Mouse (Mus musculus) layer of hippocampus, adult 11-12 months (tissue): ENCODE results near the gene Adcy2.

Source experiments
- DNase-seq: peaks from one replicate; pipeline ENCODE4 v3.0.0; 2022; ENCODE audit warnings: low spot score

The Adcy2 gene

DNA sequence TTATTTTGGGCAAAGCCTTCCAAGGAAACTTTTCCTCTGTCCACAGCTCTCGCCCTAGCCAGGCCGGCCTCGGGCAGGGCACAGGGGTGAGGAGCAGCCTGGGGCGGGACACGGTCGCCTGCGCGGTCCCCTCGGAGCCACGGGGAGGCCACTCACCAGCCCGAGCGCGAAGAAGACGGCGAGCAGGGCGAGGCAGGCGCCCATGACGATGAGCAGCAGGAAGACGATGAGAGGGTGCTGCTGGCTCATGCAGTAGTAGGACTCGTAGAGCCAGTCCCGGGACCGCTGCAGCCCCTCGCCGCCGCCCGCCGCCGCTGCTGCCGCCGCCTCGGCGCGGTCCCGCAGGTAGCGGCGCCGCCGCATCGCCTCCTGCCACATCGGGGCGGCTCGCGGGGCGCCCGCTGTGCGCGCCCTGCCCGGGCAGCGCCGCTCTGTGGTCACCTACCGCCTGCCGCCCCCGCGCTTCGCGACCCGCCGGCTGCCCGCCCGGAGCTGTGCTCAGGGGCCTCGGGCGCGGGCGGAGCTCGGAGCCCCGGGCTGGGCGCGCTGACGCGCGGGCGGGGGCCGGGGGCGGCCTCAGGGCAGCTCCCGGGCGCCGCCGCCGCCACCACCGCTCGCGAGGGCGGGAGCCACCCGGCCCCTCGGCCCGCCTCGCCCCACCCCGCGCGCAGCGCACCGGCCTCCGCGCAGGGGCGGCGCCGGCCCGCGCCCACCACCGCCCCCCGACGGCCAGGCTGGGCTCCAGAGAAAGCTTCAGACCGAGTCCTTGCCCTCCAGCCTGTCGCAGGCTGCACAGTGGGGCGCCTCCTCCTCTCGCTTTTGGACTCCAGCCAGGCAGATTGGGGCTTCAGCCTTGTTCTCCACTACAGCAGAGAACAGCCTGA, at the start of gene Adcy2:
Gene Adcy2, minus strand, starts transcription at position 624 of the 884 bp plus-strand sequence.
- DNase-seq = peak; percentile 65

DNA sequence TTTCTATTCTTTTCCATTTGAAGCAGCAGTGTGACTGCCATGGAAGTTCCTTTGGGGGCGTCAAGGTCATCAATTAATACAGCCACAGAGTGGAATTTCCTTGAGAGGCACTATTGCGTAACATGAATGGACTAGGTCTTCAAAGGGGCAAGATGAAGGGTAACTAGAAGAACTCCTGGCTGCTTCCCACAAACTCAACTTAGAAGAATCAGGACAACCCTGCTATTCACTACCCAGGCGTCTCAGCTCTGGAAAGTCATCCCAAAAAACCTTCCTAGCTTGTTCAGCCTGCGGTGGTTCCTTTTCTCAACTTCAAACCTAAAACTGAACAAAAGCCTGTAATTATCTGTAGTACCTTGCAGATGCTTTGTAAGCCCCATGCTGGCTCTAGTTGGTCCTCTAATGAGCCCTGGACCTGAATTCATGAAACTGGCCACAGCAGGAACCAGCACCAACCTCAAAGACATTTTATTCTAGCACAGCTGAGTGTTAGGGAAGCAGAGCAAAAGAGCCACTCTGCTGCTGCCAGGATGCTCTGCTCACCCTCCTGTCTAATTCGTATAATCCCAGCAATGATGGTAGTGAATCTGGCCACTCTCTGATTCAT, 37.8 kb upstream of the Adcy2 start:
- DNase-seq = peak; percentile 11

DNA sequence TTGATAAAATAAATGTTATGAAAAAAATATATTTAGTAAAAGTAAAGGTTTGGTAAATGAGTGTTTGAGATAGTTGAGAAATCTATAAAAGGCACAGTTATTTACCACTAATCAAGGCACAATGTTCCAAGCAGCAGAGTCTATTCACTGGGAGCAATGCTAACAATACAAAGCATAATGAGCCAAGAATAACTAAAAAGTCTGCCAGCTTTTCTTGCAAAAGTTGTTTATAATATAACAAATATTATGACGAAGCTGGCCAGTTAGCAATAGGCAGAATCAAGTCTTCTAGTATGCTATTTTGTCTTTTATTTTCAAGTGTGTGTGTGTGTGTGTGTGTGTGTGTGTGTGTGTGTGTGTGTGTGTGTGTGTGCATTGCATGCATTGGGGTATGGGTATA, 35.3 kb upstream of the Adcy2 start:
- DNase-seq = no peak

DNA sequence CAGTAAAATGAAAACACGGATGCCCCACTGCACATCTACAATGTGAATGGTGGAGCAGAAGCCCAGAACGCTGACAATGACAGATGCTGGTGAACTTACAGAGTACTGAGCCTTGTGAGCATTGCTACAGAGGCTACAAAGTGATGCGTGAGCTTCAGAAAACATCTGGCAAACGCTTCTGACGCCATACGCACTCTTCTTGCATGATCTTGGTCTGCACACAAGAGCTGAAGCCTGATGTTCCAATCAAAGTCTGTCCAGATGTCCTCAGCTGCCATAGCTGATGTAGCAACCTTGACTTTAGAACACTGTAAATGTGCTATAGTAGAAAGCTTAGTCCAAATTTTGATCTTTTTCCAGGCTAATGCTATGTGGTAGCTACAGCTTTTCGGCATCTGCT, 34.2 kb upstream of the Adcy2 start:
- DNase-seq = no peak

DNA sequence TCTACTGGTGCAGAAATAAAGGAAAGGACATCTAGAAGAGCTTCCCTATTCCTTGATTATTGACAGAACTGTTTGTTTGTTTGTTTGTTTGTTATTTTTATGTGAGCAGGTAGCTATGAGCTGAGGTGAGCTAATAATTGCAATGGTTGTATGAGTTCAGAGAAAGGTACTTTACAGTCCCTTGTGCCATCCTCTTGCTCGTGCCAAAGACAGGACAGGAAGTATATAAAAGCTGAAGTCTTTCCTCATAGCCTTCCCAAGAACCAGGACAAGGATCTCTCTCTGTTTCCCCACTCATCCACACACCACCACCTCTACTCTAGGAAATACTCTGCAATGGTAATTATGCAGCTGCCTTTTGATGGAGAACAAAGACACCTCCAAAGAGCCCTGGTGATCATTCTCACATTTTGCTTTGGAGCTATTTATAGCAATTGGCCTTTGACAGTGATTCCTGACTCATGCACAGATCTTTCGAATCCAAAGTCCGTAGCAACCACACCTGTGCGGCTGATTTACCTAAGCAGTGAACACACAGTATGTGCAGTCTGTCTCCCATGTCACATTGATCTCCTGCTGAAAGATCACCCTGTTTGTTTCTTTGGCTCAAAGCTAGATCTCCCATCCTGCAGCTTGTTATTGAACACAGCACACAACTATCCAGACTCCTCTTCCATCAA, 29.9 kb upstream of the Adcy2 start:
- no peak for DNase-seq

DNA sequence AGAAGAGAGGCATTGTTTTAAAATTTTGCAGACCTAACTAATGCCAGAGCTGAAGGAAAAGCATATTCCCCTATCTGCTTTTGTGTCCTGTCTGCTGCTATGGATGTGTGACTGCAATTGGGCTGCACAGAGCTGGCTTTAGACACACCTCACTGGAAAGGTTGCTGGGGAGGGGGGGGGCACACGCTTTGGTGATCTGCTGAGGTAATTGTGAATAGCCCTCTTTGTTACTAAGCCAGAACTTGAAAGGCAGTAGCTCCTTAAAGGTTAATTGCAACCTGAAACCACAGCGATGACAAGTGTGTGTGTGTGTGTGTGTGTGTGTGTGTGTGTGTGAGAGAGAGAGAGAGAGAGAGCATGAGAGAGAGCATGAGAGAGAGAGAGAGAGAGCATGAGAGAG, 25.6 kb upstream of the Adcy2 start:
- no peak for DNase-seq

DNA sequence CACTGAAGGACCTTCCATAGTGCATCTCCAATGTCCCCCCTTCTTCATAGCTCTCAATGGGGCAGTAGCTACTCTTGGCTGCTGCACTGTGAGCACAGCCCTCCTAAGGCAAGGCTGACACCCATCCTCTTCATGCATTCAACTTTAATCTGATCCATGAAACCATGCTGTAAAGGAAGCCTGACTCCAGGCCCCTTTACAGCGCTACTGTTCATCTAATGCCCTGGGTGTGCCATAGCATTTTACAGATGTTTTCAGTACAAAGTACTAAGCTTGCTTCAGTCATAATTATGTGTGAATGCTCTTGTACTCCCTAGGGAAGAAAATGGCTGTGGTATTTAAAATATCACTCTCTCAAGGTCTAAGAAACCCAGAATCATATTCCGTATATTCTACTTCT, 23.9 kb upstream of the Adcy2 start:
- no peak for DNase-seq

DNA sequence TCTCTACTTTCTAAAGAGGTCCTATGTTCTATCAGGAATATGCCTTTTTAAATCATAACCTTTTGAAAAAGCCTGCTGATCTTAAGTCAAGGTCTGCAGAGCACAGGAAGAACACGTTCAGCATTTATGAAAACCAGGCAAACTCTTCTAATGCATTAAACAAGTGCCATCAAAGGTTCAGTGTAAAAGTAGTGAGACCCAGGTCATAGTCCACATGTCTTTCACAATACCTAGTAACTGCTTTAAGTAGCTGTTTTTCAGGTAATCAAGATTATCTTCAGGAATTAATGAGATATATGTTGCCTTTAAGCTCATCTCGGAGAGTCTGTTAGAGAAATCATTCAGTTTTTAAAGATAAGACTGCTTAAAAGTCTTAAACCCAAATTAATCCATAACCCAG, 21.2 kb upstream of the Adcy2 start:
- no peak for DNase-seq

DNA sequence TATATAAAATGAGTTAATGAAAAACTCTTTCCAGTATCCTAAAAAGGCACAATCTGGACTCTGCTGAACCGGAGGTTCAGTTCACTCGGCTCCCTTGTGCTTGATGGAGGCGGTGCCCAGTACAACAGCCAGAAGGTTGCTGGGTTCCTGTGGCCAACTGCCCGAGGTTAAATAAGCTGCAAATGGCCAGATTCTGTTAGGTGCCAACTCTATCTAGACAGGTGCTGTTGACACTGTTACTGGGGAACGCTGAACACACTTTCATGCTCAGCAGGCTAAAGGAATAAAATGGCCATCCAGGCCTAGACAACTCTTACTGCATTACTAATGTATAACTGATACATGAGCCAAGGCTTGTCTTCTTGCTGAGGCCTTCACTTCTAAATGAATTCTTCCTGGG, 7.6 kb upstream of the Adcy2 start:
- DNase-seq = no peak

DNA sequence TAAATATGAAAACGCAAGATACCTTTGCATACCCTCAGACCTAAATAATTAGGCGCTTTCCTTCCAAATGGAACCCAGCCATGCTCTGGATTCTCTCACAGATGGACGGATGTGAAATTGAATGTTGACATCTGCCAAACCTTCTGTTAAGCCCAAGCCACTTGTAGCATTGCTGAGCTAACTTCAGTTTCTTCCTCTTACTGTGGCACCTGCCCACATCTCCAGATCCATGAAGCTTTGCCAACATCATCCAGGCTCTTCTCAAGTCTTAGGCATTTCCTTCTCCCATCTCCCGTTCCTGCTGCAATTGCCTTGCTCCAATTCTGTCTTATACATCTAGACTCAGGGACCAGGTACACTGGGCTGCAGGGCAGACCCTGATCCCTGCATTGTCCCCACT, 6.8 kb upstream of the Adcy2 start:
- peak; percentile 44 for DNase-seq

DNA sequence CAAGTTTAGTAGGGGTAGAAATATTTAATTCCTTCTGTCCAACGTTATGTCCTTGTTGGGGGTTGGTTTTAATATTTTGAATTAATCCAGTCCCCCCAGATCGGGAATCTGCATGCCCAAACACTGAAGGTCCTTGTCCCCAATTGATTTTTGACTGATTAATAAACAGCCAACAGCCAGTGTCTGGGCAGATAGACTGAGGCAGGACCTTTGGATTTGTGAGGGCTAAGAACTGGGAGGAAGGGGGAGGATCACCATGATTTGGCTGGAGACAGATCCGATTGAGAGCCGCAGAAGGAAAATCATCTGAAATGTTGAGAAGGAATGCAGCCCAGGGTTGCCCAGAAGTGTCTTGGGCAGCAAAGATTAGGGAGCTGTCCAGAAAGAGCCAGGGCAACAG, 5.1 kb upstream of the Adcy2 start:
- DNase-seq = no peak

DNA sequence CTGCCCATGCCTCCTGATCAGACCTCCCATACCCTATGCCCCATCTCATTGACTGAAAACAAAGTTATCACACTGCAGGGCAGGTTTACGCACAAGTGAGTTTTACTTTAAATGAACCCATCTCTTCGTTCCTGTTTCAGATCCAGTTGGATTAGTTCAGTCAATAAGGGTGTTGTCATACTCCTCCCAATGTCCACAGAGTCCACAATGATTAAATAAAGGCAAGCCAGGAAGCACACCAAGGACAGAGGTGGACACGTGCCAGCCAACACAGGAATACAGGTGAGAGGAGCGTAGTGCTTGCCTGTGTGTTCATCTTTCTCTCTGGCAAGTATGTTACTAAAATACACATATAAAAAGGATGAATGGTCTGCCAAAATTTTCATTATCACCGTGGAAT, 3.3 kb upstream of the Adcy2 start:
- DNase-seq = no peak

DNA sequence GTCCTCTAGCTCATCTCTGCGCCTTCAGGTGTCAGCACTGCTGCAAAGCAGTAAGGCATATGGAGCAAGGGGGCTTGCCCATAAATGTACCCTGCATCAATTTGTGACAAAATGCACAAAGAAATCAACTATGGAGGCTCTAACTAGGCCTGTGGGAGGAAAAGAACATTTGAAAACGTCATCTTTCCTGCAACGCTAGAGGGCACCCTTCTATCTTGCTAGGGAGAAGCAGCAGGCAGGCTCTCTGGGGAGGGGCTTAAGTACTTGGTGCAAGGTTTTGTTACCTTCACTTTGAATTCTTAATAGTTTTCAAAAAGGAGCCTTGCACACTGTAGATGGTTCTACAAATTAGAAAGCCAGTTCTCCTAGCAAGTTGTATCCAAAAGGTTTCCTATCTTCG, 2.8 kb upstream of the Adcy2 start:
- DNase-seq = peak; percentile 74

DNA sequence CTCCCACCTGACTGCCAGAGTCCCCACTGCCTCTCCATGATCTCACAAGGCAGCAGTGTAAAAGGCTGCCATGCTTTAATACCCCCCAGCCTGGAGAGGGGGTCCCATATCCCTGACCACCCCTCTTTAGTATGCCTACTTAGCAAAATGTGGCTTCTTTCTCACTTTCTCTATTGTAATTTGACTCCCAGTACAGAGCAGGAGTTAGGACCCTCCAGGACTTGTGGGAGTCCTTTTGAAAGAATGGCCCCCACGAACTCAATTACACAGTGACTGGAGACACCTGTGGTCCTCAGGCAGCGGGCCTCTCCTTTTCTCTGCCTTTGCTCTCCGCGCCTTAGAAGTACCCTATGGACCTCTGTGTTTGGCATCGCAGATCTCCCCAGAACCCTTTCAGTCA, 485 bp upstream of the Adcy2 start:
- no peak for DNase-seq

DNA sequence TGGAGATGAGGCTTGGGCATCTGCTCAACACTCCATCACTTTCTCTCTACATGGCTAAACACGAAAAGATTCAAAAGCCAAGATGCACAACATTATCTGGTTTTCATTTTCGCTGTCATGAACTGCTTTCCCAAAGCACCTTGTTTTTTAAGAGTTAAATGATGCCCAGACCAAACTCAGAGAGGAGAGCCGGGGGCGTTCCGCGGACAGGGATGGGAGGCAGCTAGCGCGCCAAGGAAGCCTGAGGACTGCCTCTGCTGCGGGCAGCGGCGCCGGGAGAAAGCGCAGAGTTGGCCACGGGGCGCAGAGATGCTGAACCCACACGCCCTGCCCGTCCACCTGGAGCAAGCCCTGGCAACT, 803 bp downstream of the Adcy2 start:
- no peak for DNase-seq

DNA sequence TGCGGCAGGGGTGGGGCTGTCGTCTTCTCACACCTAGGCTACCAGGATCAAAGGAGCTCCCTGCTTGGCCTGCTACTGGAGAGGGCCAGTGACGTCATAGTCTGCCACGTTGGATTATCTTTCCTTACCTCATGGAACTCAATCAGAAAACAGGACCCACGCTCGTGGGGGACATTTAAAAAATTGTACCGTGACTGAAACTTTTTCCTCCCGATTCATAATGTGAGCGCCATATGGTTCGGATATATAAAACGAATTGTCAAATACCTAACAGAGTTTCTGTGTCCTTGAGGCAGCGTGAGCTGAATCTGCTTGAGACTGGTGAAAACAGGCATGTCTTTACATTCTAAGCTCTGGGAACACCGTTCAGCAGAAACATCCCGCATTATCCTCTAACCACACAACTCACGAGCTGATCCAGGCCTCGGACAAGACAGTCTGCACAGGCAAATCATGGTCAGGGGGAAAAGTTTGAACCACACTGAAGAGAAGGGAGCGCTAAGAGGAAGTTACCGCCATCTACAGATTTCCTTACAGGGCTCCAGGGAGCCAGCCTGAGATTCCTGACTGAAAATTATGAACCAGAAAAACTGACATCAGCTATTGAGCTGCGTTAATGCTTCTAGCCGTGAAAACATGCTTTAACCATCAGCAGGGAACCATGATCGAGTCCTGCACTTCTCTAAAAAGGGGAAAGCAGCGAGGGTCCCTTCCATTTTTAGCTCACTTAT, 1.4 kb downstream of the Adcy2 start:
- peak; percentile 30 for DNase-seq

DNA sequence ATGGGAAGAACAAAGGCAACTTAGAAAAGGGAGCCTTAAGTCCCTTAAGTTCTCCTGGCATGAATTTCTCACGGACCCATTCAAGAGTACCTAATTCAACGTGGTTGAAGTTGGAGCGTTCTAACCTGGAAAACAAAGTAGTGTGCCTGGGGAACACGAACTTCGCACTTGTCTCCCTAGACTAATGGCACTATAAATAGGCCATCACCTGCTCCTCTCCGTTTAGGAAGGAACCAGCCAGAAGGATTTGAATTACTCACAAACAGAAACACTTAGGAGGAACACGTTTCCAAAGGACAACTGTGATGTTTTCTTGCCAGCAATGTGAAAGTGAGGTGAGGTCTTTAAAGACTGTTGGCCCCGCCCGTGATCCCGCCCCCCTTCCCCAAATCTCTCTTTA, 2.0 kb downstream of the Adcy2 start:
- no peak for DNase-seq

DNA sequence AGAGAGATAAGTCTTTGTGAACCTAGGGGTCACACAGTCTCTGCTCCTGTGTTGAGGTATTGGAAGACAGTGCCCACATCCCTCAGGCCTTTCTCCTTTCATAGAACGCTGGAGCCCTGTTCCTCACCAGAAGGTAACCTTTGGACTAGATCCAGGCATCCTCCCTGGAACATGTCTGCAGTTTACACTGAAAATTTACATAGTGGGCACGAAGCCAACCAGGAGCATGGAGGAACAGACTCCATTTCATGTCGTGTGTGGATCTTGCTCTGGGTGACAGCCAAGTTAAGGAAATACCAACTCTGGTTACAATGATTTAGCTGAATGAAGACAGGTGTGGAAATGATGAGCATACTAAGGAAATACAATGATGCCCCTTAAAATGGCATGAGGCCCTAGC, 2.7 kb downstream of the Adcy2 start:
- no peak for DNase-seq

DNA sequence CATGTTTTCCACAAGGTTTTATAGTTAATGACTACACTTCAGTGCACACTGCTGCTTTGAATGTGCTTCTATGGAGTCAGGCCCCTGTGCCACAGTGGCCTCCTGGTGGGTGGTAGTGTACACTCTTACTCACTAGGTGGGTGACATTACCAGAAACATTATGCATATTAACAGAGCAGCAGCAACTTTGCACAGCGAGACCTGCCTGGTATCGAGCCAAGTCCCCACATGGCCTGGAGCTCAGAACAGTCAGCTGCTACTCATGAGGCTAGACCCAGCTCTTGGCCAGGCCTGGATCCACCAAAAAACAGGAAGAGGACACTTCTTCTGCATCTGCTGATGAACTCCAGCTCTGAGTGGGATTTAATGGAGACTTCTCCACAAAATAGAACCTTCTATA, 13.6 kb downstream of the Adcy2 start:
- no peak for DNase-seq

DNA sequence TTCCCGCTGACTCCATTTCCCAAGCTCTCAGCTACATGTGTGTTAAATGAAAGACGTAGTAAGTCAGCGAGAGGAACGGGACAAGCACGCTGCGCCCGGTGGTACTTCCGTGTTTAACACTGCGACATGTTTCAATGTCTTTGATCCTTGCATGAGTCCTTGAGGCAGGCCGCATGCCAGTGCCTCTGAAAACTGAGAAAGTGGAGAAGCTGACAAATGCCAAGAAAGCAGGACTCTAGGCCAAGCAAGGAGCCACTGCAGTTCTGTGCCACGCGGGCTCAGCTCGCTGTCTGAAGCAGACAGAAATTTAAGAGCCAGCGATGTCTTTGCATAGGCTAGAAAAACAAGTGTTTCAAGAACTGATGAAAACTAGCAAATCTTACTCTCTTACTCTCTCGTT, 15.3 kb downstream of the Adcy2 start:
- DNase-seq = no peak

DNA sequence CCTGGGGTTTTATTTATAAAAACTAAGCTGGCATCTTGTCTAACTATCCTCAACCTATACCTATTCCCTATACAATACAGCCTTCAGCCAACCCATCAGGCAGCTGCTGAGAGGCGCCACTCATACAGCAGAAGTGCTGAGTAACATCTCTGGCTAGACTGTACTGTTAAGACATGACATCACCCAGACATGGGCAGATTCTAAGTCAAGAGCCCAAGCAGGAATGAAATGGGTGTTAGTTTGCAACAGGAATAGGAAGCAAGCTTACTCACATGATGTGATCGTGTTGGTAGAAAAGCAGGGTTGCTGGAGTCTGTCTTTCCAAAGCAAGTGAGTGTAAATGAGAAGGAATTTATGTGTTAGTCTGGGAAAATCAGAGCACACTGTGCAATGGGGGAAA, 18.3 kb downstream of the Adcy2 start:
- DNase-seq = no peak

DNA sequence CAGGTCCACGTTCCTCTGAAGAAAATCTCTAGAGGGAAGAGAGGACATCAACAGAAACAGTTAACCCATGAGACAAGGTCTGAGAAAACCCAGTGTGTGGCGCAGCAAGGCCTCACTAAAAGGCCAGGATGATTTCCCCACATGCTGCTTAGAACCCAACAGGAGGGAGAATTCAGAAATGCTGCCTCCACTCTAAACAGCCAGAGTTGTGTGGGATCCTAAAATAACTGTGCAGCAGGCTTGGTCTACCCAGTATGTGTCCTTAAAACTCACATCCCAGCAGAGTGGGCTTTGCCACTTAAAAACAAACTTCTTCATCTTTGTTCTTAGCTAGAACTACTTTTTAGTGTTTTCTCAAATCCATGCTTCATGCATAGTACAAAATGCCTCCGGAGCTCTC, 26.2 kb downstream of the Adcy2 start:
- DNase-seq = peak; percentile 32

DNA sequence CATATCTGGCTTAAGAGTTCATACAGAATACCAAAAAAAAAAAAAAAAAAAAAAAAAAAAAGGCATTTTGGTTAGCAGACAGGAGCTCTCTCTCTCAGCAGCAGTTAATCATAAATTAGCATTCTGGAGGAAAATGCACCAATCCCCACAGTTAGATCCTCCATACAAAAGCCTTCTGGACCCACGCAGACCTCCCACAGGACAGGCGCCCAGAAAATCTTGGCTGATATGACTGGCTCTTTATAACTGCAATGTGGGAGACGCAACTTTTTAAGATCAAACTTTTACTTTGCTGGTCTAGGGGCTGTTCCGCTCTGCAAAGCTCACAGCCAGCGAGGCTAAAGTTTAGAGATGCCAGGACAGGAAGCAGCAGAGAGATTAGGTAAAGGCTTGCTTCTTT, 37.8 kb downstream of the Adcy2 start:
- peak; percentile 41 for DNase-seq
